Mouse (Mus musculus): ENCODE measurements at regions not wholly inside any gene's neighbourhood (a gene's known extent, or its start where the extent isn't known, plus 50 kb on each side); places are given as distances from the start of the nearest gene placed in this dataset.

DNA sequence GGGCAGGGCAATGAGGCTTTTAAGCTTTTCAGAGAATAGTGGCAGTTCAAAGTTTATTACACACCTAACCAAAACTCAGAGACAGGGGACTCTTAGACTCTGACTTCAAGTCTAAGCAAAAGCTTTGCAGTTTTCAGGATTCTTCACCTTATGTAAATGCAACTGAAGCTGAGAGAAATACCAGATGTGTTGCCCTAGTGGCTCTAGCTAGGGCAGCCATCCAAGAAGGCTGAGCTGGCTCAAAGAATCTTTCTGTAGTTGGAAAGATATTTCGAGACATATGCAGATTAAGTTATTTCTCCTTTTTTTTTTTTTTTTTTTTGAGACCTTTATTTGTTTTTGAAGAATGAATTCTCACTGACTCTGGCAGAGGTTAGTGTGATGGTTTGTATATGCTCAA lies 284.7 kb upstream of the Grin3a start:
- no peak for DNase-seq (ENCODE audit: extremely low read depth, low read depth, low spot score)
- no peaks in the 10 kb centered on the region for H3K36me3 ChIP-seq (ENCODE audit: control insufficient read depth, insufficient read depth, low read length)
- H3K9ac ChIP-seq (ENCODE audit: low read depth, low read length), result no peak overlapping the region
- no peak for TF ChIP-seq CTCF (IDR thresholded peaks at IDR 0.05; ENCODE audit: low read depth, low read length)
- TF ChIP-seq POLR2A (IDR thresholded peaks at IDR 0.05; ENCODE audit: extremely low read depth, insufficient read depth, low read length), result no peak
- H3K4me3 ChIP-seq (ENCODE audit: insufficient read depth, low read depth, low read length), result no peak overlapping the region
- H3K27me3 ChIP-seq (ENCODE audit: control insufficient read depth, insufficient read depth, low read length), result no peaks in the 10 kb centered on the region
- H3K4me1 ChIP-seq (ENCODE audit: control insufficient read depth, insufficient read depth, low read length), result no peaks in the 10 kb centered on the region
- H3K27ac ChIP-seq (replicated peaks; ENCODE audit: insufficient read depth, low read depth, low read length), result no peak overlapping the region
- no peaks in the 10 kb centered on the region for H3K79me2 ChIP-seq (ENCODE audit: control insufficient read depth, insufficient read depth, low read length)
- WGBS, result 44% methylated on average over 1 of the region's 1 CpGs

DNA sequence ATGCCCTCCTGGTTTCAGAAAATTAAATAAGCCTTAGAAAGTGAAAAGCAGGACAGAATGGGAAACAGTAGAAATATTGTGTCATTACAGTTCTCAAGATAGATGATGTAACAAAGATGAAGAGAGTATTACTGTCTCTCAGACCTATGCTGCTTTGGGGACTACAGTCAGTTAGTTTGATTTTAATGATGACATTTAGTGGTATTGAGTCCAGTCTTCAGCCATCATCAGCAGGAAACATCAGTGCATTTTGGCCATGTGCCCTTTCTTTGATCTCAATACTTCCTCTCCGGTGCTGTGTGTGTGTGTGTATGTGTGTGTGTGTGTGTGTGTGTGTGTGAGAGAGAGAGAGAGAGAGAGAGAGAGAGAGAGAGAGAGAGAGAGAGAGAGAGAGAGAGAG lies 261.0 kb upstream of the Grin3a start:
- no peaks in the 10 kb centered on the region for H3K36me3 ChIP-seq (ENCODE audit: control insufficient read depth, insufficient read depth, low read length)
- H3K79me2 ChIP-seq (ENCODE audit: control insufficient read depth, insufficient read depth, low read length), result no peaks in the 10 kb centered on the region
- H3K4me3 ChIP-seq (ENCODE audit: insufficient read depth, low read depth, low read length), result no peak overlapping the region
- 54% methylated on average over 1 of the region's 1 CpGs for WGBS
- H3K27ac ChIP-seq (replicated peaks; ENCODE audit: insufficient read depth, low read depth, low read length), result no peak overlapping the region
- no peaks in the 10 kb centered on the region for H3K27me3 ChIP-seq (ENCODE audit: control insufficient read depth, insufficient read depth, low read length)
- TF ChIP-seq POLR2A (IDR thresholded peaks at IDR 0.05; ENCODE audit: extremely low read depth, insufficient read depth, low read length), result no peak
- no peak for TF ChIP-seq CTCF (IDR thresholded peaks at IDR 0.05; ENCODE audit: low read depth, low read length)
- no peak overlapping the region for H3K9ac ChIP-seq (ENCODE audit: low read depth, low read length)
- no peak for DNase-seq (ENCODE audit: extremely low read depth, low read depth, low spot score)
- H3K4me1 ChIP-seq (ENCODE audit: control insufficient read depth, insufficient read depth, low read length), result no peaks in the 10 kb centered on the region

DNA sequence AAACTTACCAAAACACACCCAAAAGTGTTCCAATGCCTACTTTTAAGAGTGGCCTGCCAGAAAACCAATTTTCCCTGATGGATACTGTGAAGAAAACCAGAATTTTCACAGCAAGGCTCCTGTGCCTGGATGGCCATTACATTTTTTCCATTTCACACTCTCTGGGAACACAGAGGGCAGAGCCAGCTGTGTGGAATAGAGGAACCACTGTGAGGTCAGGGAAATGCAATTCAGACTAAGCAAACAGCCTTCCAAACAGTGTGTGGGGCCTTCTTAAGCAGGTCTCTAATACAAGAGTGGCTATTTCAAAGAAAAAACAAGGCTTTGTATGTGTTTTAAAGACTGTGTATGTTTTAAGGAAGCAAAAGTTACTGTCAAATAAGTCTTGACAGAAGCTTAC lies 242.3 kb upstream of the Grin3a start:
- Histone ChIP-seq H3K27me3 (ENCODE audit: control insufficient read depth, insufficient read depth, low read length) (no peaks in the 10 kb centered on the region), H3K27ac (replicated peaks; ENCODE audit: insufficient read depth, low read depth, low read length) (no peak overlapping the region), H3K9ac (ENCODE audit: low read depth, low read length) (no peak overlapping the region), H3K79me2 (ENCODE audit: control insufficient read depth, insufficient read depth, low read length) (no peaks in the 10 kb centered on the region), H3K36me3 (ENCODE audit: control insufficient read depth, insufficient read depth, low read length) (no peaks in the 10 kb centered on the region), H3K4me1 (ENCODE audit: control insufficient read depth, insufficient read depth, low read length) (no peaks in the 10 kb centered on the region), H3K4me3 (ENCODE audit: insufficient read depth, low read depth, low read length) (no peak overlapping the region)
- no peak for DNase-seq (ENCODE audit: extremely low read depth, low read depth, low spot score)
- TF ChIP-seq POLR2A (IDR thresholded peaks at IDR 0.05; ENCODE audit: extremely low read depth, insufficient read depth, low read length), result no peak

DNA sequence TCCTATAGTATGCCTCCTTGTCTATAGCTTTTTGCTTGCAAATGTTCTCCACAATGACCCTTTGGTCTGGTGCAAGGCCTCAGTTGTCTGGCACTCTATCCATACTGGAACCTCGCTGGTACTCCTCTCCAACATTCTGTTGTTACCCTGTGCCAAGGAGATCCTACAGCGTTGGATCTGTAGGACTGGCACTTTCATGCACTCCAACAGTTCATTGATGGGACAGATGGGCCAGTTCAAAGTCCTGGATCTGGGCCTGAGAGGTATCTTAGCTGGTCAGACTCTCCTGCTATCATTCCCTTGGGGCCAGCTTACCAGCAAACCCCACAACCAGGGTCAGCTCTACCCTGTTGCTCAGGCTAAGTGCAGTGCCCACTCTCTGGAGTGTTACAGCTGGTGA lies 241.1 kb upstream of the Grin3a start:
- H3K9ac ChIP-seq (ENCODE audit: low read depth, low read length), result no peak overlapping the region
- H3K79me2 ChIP-seq (ENCODE audit: control insufficient read depth, insufficient read depth, low read length), result no peaks in the 10 kb centered on the region
- TF ChIP-seq POLR2A (IDR thresholded peaks at IDR 0.05; ENCODE audit: extremely low read depth, insufficient read depth, low read length) (no peak), CTCF (IDR thresholded peaks at IDR 0.05; ENCODE audit: low read depth, low read length) (no peak)
- DNase-seq (ENCODE audit: extremely low read depth, low read depth, low spot score), result no peak
- H3K4me3 ChIP-seq (ENCODE audit: insufficient read depth, low read depth, low read length), result no peak overlapping the region
- H3K27ac ChIP-seq (replicated peaks; ENCODE audit: insufficient read depth, low read depth, low read length), result no peak overlapping the region
- 44% methylated on average over 2 of the region's 2 CpGs for WGBS
- no peaks in the 10 kb centered on the region for H3K27me3 ChIP-seq (ENCODE audit: control insufficient read depth, insufficient read depth, low read length)
- no peaks in the 10 kb centered on the region for H3K36me3 ChIP-seq (ENCODE audit: control insufficient read depth, insufficient read depth, low read length)
- no peaks in the 10 kb centered on the region for H3K4me1 ChIP-seq (ENCODE audit: control insufficient read depth, insufficient read depth, low read length)

DNA sequence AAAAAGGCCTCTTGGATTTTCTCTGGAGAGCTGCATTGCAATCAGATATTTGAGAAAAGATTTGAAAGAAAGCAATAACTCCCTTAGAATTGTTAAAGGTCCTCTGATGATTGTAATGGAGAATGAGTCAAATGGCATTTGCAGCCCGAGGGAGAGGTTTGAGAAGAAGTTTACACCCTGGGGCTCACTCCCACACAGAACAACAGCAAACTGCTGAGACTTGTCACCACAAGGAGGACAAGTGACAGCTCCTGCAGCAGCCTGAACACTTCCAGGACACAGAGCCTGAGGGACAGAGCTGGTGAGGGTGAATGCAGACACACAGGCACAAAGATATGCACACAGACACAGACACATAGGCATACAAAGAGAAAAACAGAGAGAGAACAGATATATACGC lies 210.0 kb upstream of the Grin3a start:
- Histone ChIP-seq H3K27ac (replicated peaks; ENCODE audit: insufficient read depth, low read depth, low read length) (no peak overlapping the region), H3K27me3 (ENCODE audit: control insufficient read depth, insufficient read depth, low read length) (no peaks in the 10 kb centered on the region), H3K79me2 (ENCODE audit: control insufficient read depth, insufficient read depth, low read length) (no peaks in the 10 kb centered on the region), H3K36me3 (ENCODE audit: control insufficient read depth, insufficient read depth, low read length) (no peaks in the 10 kb centered on the region), H3K9ac (ENCODE audit: low read depth, low read length) (no peak overlapping the region), H3K4me1 (ENCODE audit: control insufficient read depth, insufficient read depth, low read length) (no peaks in the 10 kb centered on the region), H3K4me3 (ENCODE audit: insufficient read depth, low read depth, low read length) (no peak overlapping the region)
- WGBS, result 55% methylated on average over 2 of the region's 2 CpGs
- TF ChIP-seq POLR2A (IDR thresholded peaks at IDR 0.05; ENCODE audit: extremely low read depth, insufficient read depth, low read length) (no peak), CTCF (IDR thresholded peaks at IDR 0.05; ENCODE audit: low read depth, low read length) (no peak)
- no peak for DNase-seq (ENCODE audit: extremely low read depth, low read depth, low spot score)

DNA sequence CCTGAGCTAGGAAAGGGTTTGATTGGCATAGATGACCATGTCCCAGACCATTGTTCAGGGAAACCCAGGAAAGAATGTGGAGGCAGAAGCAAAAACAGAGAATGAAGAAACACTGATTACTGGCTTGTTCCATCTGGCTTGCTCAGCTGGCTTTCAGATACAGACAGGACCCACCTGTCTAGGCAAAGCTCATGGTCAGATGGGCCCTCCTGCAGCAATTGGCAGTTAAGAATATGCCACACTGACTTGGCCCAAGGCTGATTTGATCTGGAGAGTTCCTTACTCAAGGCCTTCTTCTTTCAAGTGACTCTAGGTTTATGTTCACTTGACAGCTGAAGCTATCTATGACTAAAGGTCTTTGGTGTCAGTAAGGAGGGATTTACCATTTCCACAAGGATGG lies 195.9 kb upstream of the Grin3a start:
- Histone ChIP-seq H3K27ac (replicated peaks; ENCODE audit: insufficient read depth, low read depth, low read length) (no peak overlapping the region), H3K27me3 (ENCODE audit: control insufficient read depth, insufficient read depth, low read length) (no peaks in the 10 kb centered on the region), H3K9ac (ENCODE audit: low read depth, low read length) (no peak overlapping the region), H3K79me2 (ENCODE audit: control insufficient read depth, insufficient read depth, low read length) (no peaks in the 10 kb centered on the region), H3K36me3 (ENCODE audit: control insufficient read depth, insufficient read depth, low read length) (no peaks in the 10 kb centered on the region), H3K4me1 (ENCODE audit: control insufficient read depth, insufficient read depth, low read length) (no peaks in the 10 kb centered on the region), H3K4me3 (ENCODE audit: insufficient read depth, low read depth, low read length) (no peak overlapping the region)
- TF ChIP-seq CTCF (IDR thresholded peaks at IDR 0.05; ENCODE audit: low read depth, low read length) (no peak), POLR2A (IDR thresholded peaks at IDR 0.05; ENCODE audit: extremely low read depth, insufficient read depth, low read length) (no peak)
- DNase-seq (ENCODE audit: extremely low read depth, low read depth, low spot score), result no peak

All from liver, adult 2 months (tissue).